Mouse (Mus musculus) retina, postnatal 1 day (tissue): ENCODE data around the gene Cend1.

ENCODE experiments used
- DNase-seq: peaks from one replicate; pipeline ENCODE4 v3.0.0-alpha.2; 2012

Cend1 gene

GRCm38 (mm10) chr7:141442199-141442598 is 12.9 kb upstream of the Cend1 start:
- no peak for DNase-seq

- DNase-seq: no peak
Measured at GRCm38 (mm10) chr7:141441460-141441859, 12.2 kb upstream of the Cend1 start.

GRCm38 (mm10) chr7:141440613-141441012 is 11.3 kb upstream of the Cend1 start:
- peak; percentile 92 for DNase-seq

GRCm38 (mm10) chr7:141439811-141440210 is 10.5 kb upstream of the Cend1 start:
- no peak for DNase-seq

GRCm38 (mm10) chr7:141439140-141439679 is 9.9 kb upstream of the Cend1 start:
- DNase-seq: no peak

GRCm38 (mm10) chr7:141438201-141438968 is 9.1 kb upstream of the Cend1 start:
- no peak for DNase-seq

GRCm38 (mm10) chr7:141437178-141438120 is 8.2 kb upstream of the Cend1 start, which contains the start of gene Slc25a22:
Slc25a22 (minus strand) TSS chr7:141437892.
- DNase-seq: peak; percentile 86

GRCm38 (mm10) chr7:141436523-141436892 is 7.2 kb upstream of the Cend1 start:
- DNase-seq: no peak

GRCm38 (mm10) chr7:141435856-141436522 is 6.7 kb upstream of the Cend1 start:
- DNase-seq: no peak

- peak; percentile 71 for DNase-seq
Measured at GRCm38 (mm10) chr7:141435129-141435855, 6.0 kb upstream of the Cend1 start.

- DNase-seq: peak; percentile 77
Measured at GRCm38 (mm10) chr7:141434464-141434863, 5.2 kb upstream of the Cend1 start.

- no peak for DNase-seq
Measured at GRCm38 (mm10) chr7:141433517-141434400, 4.5 kb upstream of the Cend1 start.

- DNase-seq: peak; percentile 58
Measured at GRCm38 (mm10) chr7:141432741-141433516, 3.6 kb upstream of the Cend1 start.

GRCm38 (mm10) chr7:141432186-141432611 is 2.9 kb upstream of the Cend1 start:
- no peak for DNase-seq

- no peak for DNase-seq
Measured at GRCm38 (mm10) chr7:141431434-141432185, 2.3 kb upstream of the Cend1 start.

- DNase-seq: no peak
Measured at GRCm38 (mm10) chr7:141430585-141431240, 1.4 kb upstream of the Cend1 start.

- no peak for DNase-seq
Measured at GRCm38 (mm10) chr7:141429840-141430584, 721 bp upstream of the Cend1 start.

GRCm38 (mm10) chr7:141428701-141429100 is 590 bp downstream of the Cend1 start:
- DNase-seq: no peak
